Mouse (Mus musculus): Measurements from ENCODE around the gene Slamf1.

GRCm38 (mm10) chr1:171785871-171786270, 18.9 kb downstream of the Slamf1 start:
- TF ChIP-seq CTCF (IDR thresholded peaks at IDR 0.05 in 2 of 3, conservative IDR thresholded peaks at IDR 0.05 in 1 of 3; ENCODE audit: control insufficient read depth in 1 of 3, insufficient read depth in 1 of 3, low read depth in 2 of 3, low read length in 3 of 3, poor library complexity in 1 of 3, severe bottlenecking in 1 of 3), result no peak
- no peak for TF ChIP-seq USF1 (IDR thresholded peaks at IDR 0.05; ENCODE audit: low read depth, low read length)
- no peak for TF ChIP-seq GABPA (IDR thresholded peaks at IDR 0.05; ENCODE audit: low read depth, low read length)
- TF ChIP-seq SMC3 (IDR thresholded peaks at IDR 0.05; ENCODE audit: low read depth, low read length), result no peak
- TF ChIP-seq POLR2A (IDR thresholded peaks at IDR 0.05; ENCODE audit: control insufficient read depth in 1 of 2, insufficient read depth in 1 of 2, low read depth in 1 of 2, low read length in 2 of 2, poor library complexity in 1 of 2), result no peak
- TF ChIP-seq MAFK (IDR thresholded peaks at IDR 0.05; ENCODE audit: borderline replicate concordance, low read depth, low read length), result no peak
- no peak for TF ChIP-seq RAD21 (IDR thresholded peaks at IDR 0.05; ENCODE audit: low read depth, low read length)
- TF ChIP-seq MXI1 (IDR thresholded peaks at IDR 0.05; ENCODE audit: low read depth, low read length), result no peak
- TF ChIP-seq BHLHE40 (IDR thresholded peaks at IDR 0.05; ENCODE audit: borderline replicate concordance, low read depth, low read length), result no peak

All from MEL (cell line).